Mouse (Mus musculus) kidney, postnatal 14 days (tissue): ENCODE results near the gene Kazn.

Source experiments
- DNase-seq: peaks from one replicate; pipeline ENCODE4 v3.0.0; 2022; ENCODE audit warnings: mixed read lengths

The Kazn gene

GRCm38 (mm10) chr4:142239240-142240126 is at the start of gene Kazn:
TSS of gene Kazn (minus strand) at chr4:142239401.
- peak; percentile 95 for DNase-seq

GRCm38 (mm10) chr4:142285471-142285870 is 46.3 kb upstream of the Kazn start:
- no peak for DNase-seq

- peak; percentile 21 for DNase-seq
These were observed 44.7 kb upstream of the Kazn start for GRCm38 (mm10) chr4:142283867-142284266.

- DNase-seq = no peak
These were observed 39.0 kb upstream of the Kazn start for GRCm38 (mm10) chr4:142278197-142278575.

DNA sequence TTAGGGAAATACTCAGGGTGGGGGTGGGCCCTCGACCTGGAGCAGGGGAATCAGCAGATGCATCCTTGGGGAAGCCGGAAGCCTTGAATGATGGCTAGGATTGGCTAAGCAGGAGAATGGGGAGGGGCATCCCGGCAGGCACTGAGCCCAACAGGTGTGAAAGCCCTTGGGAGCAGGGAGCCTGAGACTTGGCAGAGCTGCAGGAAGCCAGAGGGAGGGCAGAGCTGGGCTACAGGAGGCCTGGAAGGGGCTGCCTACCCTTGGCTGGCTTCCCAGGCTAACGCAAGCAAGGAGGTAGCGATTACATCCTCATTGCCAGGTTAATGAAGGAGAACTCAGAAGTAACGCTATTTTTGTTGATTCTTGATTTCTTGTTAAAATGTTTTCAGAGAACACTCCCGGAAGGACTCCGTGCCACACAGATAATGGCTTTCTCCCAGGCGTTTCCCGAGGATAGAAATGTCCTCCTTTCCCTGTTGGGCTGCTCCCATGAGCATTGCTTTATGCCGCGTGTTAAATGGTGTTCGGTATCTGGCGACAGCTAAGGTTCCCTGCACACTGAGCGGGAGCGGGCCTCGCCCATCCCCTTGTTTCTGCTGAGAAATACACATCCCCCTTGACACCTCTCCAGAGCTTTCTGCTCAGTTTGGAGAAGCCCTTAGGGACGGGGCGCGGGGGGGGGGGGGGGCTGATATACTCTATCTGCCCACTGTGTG is 38.4 kb upstream of the Kazn start:
- DNase-seq = peak; percentile 73

DNA sequence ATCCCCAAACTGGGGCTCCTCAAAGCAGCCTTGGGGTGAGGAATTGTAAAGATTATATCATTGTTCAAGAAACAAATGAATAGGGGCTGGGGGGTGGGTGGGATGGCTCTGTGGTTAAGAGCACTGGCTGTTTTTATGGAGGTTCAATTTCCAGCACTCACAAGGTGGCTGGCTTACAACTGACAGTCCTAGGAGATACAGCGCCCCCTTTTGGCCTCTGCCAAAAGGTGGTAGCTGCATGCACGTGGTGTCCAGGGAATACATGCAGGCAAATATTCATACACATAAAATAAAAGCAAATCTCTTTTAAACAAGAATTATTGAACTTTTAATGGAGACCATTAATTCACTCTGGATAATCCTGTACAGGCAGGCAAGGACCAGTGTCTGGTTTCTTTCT is 36.0 kb upstream of the Kazn start:
- no peak for DNase-seq

- no peak for DNase-seq
These were observed 35.4 kb upstream of the Kazn start for GRCm38 (mm10) chr4:142274441-142275234.

DNA sequence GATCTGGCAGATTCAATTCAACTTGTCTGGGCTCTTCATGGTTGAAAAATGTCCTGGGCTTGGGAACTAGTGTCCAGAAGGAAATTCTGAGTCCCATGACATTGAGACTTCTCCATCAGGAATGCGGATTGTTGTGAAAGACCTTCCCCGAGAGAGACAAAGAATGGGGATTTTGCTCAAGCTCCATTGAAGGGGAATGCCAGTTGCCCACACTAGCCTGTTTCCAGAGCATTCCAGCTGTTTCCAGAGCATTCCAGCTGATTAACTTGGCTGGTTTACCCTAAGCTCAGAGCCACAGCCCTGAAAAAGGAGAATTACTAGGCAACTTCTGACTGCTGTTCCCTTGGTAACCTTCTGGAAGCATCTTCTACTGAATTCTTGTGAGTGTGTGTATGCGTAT is 32.3 kb upstream of the Kazn start:
- no peak for DNase-seq

GRCm38 (mm10) chr4:142267832-142268231 is 28.6 kb upstream of the Kazn start:
- DNase-seq = no peak

DNA sequence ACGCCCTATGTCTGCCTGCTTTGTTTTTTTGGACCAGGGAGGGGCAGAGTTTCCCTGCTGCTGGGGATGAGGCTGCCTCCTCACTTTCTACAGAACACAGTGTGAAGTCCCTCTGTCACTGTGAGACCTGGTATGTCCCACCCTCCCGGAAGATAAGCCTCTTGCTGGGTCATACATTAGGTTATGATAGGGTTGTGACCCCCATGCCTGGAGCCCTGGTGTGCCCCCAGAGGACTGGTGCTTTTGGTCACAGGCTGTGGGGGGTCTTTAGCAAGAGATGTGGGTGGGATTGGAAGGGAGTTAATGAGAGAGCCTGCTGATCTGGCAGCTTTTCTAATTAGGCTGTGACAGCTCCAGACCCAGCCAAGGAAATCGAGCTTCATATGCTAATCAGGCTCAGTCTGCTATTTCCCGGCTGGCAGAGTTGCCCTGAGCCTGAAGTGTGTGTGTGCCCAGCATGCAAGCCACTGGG is 28.2 kb upstream of the Kazn start:
- no peak for DNase-seq

DNA sequence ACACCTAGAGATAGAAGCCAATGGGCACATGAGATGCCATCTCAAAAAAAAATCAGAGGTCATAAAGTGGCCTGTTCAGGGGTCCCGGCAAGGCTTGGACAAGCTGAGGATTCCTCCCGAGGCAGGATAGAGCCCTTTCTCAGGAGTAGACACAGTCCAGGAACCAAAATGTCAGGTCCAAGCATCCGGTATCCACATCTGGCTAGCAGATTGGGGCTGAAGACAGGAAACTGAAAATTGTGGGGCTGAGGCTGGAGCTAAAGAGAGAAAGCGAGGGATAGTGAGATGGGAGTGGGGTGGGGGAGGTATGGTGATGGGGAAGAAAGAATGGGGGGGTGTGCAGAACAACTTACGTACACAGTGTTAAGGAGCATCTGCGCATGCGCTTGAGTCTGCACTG is 25.1 kb upstream of the Kazn start:
- no peak for DNase-seq

GRCm38 (mm10) chr4:142261725-142262124 is 22.5 kb upstream of the Kazn start:
- DNase-seq = no peak

DNA sequence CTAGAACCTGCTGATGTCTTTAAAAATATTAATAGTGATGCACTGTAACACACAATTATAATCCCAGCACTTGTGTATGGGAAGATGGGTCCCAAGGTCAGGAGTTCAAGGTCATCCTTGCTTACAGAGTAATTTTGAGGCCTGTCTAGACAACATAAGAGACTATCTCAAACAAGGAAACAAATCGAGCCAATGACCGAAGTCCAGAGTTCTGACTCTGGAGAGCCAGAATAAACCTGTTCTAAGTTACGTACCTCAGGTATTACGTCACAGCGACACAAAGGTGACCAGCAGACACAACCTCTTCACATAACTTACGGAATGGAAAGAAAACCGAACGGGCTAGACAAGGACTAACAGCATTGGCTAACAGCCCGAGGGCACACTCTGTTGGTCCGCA is 19.5 kb upstream of the Kazn start:
- DNase-seq = no peak

DNA sequence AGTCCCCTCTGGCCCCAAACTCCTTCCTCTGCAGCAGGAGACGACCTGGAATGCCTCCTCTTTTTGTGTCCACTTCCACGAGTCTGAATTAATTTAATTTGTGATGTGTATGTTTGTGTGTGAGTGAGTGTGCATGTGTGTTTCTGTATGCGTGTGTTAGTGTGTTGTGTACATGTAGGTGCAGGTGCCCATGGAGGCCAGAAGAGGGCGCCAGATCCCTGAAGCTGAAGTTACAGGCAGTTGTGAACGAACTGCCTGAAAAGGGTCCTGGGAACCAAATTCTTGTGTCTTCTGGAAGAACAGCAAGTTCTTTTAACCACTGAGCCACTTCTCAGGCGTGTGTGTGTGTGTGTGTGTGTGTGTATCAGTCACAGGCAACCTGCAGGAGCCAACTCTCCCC is 14.9 kb upstream of the Kazn start:
- no peak for DNase-seq

DNA sequence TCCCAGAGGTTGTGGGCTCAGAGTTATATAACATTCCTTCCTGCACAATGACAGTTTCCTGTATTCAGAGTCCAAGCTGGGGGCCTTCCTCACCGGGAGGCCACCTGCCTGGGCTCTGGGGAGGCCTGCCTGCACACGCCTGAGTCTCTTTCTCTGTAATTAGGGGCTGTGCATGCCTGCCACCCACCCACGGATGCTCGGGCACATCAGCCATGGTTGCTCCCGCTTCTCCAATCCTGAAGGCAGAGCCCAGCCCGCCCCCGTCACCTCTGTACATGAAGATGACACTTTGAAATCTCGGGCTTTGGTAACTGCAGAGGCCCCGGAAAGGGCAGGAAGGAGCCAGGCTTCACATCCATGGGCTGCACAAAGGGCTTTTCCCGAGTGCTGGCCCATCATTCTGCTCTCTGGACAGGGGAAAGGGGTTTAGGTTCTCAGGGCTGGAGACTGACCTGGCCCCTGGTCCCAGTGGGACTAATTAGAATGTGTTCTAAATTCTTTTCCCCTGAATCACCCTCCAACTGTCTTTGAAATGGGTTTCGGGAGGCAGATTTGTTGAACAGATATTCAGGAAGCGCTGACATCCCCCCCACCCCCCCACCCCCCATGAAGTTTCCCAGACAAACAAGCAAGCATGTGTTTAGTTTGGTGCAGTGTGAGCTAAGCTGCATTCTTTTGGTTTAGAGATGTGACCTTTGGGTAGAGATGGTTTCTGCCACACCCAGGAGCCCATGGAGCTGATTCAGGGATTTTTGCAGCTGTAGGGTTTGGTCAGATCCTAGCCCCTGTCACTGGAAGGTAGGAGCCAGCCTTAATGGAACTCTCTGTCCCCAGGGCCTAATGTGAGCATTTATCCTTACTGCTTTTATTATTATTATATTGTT is 12.5 kb upstream of the Kazn start:
- DNase-seq = no peak

DNA sequence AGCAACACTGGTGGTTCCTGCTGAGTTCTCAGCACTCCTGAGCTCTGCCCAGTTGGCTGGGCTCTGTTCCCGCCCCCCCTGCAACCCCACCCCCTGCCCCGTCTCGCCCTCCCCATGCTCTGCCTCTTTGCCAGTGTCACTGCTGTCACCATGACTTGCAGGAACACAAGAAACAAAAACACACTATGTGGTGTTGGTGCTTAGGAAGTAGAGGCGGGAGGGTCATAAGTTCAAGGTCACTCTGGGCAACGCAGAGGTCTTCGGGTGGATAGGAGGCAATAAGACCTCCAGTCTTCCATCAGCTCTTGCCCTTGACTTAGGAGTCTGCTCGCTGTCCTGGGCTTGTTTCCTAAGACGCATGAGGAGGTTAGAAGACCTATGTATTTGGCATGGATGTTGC is 10.9 kb upstream of the Kazn start:
- DNase-seq = no peak

- DNase-seq = peak; percentile 68
These were observed 10.2 kb upstream of the Kazn start for GRCm38 (mm10) chr4:142249401-142249800.

GRCm38 (mm10) chr4:142248426-142248825 is 9.2 kb upstream of the Kazn start:
- peak; percentile 87 for DNase-seq

- no peak for DNase-seq
These were observed 7.5 kb upstream of the Kazn start for GRCm38 (mm10) chr4:142246698-142247097.

- DNase-seq = no peak
These were observed 5.4 kb upstream of the Kazn start for GRCm38 (mm10) chr4:142244641-142245040.

DNA sequence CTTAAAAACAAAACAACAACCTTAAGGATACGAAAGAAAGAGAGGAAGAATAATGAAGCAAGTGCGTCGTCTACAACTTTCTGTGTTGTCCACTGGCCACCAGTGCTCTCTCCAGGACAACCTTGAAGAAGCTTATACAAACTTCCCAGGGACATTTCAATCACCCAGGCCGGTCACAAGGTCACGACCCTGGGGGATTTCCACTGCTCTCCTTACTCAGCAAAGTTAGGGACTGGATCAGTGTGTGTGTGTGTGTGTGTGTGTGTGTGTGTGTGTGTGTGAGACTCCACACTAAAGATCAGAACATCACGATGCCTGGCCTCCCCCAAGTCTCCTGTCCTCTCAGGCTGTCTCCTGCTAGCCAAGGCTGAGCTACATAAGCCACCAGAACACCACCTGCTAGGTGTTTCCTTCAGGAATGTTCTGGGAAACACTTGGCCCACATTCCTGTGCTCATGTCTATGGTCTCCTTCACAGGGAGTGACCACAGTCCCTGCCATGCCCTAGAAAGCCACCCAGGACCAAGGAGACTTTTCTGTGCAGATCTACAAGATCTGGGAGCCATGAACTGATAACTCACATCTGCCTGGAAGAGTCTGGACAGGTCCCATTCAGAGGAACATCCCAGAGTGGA is 3.7 kb upstream of the Kazn start:
- DNase-seq = no peak

GRCm38 (mm10) chr4:142242164-142242563 is 3.0 kb upstream of the Kazn start:
- DNase-seq = no peak
